Mouse (Mus musculus) stomach, postnatal 0 days (tissue): Measurements from ENCODE around the gene Aire.

Source experiments
- CTCF ChIP-seq: IDR thresholded peaks from 2 replicates; pipeline ENCODE4 v1.5.1; 2016; ENCODE audit warnings: antibody characterized with exemption, low read depth, mild to moderate bottlenecking, moderate library complexity
- EP300 ChIP-seq: optimal IDR thresholded peaks from 2 replicates; pipeline ENCODE3; 2016; ENCODE audit warnings: antibody characterized with exemption

GRCm38 (mm10) chr10:78063122-78063521 lies 19.7 kb upstream of the Aire start:
- no peak for TF ChIP-seq CTCF
- no peak for TF ChIP-seq EP300
